Mouse (Mus musculus) c-Kit-positive CD71-positive TER-119-negative erythroid progenitor cells, embryonic 14.5 days (primary cell): ENCODE results near the gene Sik2.

Experiments used
- DNase-seq: peaks from one replicate; pipeline ENCODE4 v3.0.0-alpha.2; 2013; ENCODE audit warnings: low read depth

Sik2 gene

DNA sequence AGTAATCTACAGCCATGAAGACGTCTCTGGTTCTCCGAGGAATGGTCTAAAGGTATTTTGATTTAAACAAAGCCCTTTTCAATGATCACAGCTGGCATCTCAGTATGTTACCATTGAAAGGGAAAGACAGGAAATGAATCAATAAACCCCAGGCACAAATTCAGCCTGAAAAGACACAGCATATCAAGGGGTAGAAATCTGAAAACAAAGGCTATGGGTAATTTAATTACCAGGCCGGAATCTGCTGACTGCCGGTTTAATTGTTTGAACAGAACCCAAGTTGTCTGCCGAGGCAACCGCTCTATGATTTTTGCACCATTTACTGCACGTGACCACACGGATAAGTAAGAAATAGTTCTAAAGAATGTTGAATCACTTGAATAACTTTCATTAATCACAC, 22.8 kb downstream of the Sik2 start:
- no peak for DNase-seq

DNA sequence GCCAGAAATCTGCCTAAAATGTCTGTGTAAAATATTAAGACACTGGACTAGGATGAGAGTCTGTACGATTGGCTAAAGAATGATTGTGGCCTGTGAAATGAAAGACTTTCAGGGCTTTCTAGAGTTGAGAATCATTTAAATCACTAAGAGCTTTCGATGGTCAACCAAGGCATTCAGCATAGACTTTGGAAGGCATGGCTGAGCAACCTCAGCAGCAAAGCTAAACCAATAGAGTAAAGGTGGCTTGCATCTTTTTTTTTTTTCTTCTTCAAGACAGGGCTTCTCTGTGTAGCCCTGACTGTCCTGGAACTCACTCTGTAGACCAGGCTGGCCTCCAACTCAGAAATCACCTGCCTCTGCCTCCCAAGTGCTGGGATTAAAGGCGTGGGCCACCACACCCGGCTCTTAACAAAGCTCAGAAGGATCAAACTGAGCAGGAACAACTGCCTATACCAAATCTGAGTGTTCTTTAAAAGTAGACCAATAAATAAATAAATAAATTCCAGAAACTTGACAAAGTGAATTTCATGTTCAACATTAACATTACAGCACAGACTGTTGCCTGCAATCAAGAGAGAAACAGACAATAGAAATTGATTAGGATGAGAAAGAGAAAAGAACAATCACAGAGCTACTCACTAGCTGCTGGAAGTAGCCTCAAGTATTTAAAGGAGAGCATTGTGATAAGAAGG, 27.2 kb downstream of the Sik2 start:
- DNase-seq = no peak

DNA sequence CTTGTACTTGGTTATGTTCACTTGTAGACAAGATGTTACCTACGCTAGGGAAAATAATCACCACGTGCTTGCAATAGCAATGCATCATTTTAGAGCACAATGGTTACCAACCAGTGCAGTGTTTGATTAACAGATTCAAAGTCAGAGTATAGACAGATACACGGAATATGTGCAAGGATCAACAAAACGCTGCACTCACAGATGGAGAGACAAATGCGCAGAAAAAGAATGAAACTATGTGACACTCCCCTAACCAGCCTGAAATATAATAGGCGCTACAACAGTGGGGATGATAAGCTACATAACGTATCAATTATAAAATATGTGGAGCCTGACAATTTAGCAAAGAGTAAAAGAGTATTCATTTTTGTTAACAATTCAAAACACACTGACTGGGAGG, 34.2 kb downstream of the Sik2 start:
- no peak for DNase-seq

DNA sequence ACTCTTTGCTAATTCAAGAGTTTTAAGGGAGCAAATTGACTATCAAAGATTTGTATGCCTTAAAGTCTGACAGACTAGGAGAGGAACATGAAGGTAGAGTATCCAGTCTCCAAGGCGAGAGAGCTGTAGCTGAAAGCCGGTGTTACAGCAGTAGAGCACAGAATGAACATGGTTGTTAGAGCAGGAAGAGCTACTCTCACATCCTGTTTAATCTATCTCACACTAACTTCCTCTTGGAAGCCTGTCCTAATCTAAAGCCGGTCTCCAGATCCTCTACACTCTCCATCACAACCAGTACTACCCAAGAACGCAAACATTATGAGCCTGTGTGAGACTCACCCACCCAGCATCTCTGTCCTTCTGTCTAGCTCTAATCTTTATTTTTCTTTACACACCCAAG, 38.5 kb downstream of the Sik2 start:
- DNase-seq = no peak

DNA sequence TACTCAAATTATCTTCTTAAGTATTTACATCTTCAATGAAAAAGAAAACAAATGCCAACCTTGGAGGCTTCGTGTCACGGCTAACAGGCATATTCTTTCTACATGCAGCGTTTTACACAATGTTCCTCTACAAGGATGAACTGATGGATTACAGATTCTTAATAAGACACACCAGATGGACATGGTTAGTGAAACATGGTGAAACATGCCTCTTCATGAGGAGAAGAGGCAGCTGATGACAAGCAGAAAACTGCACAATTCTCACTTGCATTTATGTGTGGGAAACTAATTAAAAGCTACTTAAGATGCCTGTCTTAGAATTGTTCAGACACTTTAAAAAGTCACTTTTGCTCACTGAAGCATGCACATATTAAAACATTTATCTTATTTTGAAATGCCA, 39.6 kb downstream of the Sik2 start:
- DNase-seq = no peak

DNA sequence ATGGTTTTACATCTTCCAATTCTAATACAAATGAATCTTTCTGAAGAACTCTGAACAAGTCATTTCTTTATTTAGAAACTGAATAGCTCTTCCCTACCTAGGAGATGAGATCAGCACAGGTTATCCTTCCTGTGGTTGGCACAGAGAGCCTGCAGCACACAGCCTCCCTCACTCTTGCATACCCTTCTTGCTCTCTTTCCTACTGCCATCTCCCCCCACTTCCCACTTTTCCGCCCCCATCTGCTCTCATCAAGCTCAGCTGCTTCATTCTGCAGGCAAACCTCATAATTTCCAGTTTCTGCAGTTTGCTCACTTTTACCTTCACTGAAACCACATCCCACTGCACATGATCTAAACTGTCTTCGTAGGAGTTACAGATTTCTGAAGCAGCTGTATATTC, 42.6 kb downstream of the Sik2 start:
- DNase-seq = no peak

DNA sequence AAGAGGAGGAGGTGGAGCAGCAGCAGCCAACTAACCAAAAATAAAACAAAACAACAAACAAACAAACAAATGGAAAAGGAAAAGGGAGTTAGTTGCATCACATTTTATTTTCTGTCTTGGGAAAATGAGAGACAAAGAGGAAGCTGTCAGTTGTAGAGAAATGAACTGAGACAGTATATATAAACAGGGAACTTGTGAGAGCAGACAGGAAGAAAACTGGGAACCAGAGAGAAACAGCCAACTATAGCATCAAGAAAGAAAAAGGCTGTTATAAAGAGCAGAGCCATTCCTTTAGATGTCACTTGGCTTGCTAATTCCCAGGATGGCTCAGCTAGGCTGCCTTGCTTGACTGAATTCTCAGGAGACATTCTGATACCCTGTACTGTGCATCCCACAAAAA, 43.5 kb downstream of the Sik2 start:
- DNase-seq = no peak

DNA sequence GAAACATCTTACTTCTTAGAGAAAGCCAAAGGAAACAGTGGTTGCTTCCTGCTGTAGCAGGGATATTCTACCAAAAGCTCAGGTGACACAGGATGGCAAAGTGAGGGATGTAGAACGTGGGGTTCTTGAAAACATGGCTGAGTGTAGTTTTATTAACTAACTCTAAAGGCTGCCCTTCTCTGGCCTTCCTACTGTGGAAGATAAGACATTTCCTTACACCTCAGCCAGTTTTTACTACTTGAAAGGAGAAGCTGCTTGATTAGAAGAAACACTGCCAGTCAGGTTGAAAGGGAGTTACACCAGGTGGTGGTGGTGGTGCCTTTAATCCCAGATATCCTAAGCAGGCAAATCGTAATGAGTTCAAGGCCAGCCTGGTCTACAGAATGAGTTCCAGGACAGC, 44.0 kb downstream of the Sik2 start:
- DNase-seq = no peak

DNA sequence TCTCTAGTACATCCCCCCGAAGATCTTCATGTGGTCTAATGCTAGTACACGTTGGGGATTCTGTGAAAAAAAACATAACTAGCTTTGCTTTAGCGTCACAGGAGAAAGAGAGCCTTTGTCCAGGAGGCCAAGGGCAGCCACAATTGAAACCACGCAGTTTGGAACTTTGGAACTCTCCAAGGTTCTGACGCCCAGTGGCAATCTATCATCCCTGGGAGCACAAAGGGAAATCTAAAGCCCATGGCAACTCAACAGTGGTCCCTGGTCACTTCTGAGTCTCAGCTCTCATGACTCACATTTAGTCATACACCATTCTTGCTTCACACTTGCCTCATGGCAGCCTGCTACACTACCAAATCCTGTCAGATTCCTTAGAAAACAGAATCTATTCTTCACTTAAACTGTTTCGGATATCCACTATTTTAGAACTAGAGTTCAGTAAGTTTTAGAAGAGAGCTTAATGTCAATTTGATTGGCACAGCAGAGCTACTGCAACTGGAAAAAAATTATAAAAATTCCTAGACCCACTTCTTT, 50.9 kb downstream of the Sik2 start:
- peak; percentile 10 for DNase-seq

DNA sequence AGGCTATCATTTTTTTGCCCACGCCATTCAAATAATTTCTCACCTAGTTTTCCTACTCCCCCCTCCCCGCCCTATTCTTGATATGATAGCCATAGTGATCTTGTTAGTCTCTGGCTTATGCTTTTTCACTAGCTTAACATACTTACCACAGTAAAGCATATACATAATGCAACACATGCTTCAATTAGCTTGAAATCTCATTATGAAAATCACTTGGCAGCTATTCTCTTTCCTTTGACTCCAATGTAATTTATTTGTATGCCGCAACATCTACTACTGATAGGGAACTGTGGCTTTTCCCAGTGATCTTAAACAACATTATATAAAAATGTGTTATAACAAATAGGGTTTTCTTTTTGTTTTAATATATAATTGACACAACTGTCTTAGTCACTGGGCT, 53.7 kb downstream of the Sik2 start:
- no peak for DNase-seq

DNA sequence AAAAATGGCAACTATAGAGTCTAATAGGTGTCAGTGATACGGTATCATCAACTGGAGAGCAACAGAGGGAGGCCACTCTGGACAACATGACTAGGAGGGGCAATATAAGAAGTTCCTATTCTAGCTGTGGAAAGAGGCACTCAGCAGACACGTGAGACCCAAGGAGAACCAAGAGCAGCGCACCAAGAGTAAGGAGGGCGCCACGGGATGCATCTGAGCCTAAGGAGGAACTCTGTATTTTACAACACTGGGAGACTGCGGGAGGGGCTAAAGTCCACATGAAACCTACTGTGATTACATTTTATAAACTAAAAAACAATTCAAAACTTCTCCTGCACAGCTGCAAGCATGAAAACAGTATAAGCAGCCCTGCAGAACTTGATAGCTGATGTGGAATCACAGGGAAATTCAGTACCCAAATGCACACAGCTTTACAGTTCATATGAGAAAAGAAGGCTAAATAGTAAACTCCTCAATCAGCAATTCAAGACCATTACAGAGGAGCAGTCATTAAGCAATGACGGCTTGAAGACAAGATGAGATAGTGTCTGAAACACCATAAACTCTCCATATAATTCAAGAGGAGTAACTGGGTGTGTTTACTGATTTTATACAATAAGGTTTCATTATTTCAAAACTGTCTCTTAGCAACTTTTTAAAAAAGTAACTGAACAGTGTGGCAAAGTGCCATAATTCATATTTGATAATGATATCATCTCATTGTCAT, 60.6 kb downstream of the Sik2 start:
- no peak for DNase-seq

DNA sequence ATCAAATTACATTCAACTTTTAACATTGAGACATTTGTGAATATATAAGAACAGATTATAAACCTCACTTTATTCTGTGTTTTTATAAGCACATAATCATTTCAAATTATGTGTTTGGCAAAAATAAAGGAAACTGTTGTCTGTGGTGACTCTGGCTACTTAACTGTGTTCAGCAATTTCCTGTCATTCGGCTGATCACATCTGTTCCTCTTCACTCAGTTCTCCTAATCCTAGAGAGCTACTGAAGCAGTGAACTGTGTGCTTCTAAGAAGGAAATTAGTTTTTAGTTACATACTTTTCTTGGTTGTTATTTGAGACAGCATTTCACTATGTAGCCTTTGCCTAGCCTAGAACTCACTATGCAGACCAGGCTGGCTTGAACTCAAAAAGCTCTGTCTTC, 62.5 kb downstream of the Sik2 start:
- DNase-seq = no peak

DNA sequence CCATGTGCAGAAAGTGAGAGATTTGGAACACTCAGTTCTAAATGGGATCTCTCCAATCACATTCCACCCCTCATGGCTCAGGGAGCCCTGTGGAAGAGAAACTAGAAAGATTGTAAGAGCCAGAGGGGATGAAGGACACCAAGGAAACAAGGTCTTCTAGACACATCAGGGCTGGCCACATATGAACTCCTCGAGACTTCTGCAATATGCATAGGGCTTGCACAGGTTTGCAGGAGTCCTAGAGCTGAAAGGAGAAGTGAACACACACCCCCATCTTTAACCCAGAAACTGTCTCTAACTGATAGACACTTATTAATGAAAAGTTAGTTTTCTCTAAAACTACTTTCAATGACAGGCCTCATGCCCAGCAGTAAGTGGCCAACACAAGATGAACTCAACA, 64.0 kb downstream of the Sik2 start:
- no peak for DNase-seq

DNA sequence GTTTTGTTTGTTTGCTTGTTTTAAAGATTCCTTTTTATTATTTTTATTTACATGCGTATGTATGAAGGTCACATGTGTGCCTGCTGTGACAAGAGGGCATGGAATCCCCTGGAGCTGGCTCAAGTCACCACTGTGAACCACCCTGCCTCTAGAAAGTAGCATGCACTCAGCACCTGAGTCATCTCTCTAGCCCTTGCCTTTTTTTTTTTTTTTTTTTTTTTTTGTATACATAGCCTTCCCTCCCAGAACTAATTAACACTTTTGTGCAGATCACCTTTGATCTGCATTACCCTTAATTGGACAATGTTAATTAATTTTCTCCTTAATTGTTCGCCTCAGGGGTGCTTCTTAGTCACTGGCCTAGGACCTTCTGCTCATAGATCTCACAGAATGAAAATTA, 66.2 kb downstream of the Sik2 start:
- no peak for DNase-seq

DNA sequence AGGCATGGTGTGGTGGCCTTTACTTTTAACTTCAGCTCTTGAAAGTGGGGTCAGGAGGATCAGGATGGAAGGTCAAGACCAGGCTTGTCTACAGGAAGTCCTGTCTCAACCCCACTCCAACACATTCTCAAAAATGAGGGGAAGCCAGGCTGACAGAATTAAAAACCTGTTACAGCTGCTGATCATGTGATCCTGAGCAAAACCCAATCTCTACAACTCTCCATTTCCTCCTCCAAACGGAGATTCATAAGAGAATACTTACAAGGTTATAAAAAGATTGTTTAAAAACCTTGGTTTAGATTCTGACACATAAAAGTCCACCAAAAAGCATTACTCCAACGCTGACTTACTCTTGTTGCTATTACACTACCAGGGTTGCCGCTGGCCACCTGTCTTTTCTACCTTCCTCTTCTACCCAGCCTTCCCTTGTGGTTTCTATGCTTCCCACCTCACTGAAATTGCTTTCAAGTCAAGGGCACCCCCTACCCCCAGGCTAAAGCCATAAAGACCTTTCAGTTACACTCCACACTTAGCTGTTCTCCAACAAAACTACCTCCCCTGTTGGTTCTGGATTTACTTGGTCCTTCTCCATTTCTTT, 67.0 kb downstream of the Sik2 start:
- no peak for DNase-seq

DNA sequence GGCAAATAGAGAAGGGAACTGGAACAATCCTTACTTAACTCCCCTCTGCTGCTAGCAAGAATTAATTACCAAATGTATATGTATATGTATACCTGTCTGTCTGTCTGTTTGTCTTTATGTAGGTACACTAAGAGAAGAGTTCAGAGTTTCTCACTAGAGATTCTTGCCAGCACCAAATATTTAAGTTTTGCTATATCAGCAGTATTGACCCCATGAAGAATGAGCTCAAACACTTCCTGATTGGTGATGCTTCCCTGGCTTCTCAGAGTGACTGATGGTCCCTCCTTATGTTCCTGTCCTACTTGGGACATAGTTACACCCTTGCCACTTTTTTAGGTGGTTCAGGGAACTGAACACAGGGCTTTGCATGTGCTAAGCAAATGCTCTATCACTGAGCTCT, 78.9 kb downstream of the Sik2 start:
- no peak for DNase-seq

DNA sequence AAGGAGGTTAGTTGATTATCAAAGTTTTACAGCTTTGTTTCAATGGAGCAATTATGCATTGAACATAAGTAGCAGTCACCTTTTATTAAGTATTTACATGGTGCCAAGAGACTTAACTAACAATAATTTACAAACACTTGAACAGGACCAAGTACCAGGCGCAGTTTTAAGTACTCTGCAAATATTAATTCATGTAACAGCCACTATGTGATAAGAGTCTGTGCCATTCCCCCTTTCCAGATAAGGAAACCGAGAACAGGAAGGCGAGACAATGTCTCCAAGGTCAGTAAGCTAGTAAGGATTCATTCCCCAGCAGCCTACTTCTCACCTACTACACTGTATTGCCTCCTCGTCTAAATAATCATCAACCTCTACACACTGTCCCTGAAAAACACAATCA, 83.1 kb downstream of the Sik2 start:
- DNase-seq = peak; percentile 17

DNA sequence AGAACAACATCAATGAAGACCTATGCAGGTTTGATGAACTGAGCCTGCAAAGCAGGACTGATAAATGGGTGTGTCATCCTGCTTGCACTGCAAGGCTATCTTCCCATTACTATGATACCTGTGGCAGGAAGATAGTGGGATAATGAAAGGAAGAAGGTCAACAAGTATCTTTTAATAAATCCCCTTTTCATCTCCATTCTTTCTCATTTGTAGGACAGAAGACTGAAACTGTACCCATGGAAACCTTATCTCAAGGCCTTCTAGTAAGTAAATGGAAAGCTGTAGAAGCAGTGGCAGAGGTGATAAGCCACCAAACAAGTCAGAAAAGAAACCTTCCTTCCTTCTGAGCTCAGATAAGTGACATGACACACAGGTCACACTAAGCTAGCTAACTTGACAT, 84.4 kb downstream of the Sik2 start:
- DNase-seq = peak; percentile 73

DNA sequence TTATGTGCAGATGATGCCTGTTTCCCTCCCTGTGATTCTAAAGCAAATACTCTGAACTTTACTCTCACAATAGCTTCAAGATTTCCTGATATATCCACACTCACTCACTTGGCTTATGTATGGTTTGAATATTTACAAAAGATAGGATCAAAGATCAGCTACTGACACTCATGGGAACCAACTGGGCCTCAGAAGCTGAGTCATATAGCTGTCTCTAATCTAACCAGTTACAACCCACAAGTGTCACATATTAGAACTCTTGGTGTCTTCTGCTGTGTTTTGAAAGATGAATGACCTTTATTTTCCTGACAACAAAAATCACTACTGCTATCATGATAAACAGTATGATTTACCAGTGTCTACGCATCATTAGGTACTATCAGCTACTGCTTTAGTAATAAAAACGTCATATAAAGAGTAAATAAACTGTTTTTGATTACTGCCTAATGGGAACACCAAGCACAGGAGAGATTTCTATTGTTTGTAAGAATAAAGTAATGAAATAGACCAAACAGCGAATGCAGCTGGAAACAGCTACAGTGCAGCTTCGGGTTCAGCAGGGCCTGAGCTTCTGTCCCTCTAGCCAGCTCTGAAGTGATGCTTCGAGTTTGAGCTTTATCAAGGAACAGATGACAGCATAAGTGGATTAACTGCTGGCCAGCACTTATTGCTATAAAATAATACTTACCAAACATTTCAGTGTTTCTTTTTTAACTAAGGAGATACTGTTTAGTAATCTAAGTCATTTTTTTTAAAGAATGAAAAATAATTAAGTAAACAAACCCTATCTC, 86.3 kb downstream of the Sik2 start:
- peak; percentile 25 for DNase-seq

DNA sequence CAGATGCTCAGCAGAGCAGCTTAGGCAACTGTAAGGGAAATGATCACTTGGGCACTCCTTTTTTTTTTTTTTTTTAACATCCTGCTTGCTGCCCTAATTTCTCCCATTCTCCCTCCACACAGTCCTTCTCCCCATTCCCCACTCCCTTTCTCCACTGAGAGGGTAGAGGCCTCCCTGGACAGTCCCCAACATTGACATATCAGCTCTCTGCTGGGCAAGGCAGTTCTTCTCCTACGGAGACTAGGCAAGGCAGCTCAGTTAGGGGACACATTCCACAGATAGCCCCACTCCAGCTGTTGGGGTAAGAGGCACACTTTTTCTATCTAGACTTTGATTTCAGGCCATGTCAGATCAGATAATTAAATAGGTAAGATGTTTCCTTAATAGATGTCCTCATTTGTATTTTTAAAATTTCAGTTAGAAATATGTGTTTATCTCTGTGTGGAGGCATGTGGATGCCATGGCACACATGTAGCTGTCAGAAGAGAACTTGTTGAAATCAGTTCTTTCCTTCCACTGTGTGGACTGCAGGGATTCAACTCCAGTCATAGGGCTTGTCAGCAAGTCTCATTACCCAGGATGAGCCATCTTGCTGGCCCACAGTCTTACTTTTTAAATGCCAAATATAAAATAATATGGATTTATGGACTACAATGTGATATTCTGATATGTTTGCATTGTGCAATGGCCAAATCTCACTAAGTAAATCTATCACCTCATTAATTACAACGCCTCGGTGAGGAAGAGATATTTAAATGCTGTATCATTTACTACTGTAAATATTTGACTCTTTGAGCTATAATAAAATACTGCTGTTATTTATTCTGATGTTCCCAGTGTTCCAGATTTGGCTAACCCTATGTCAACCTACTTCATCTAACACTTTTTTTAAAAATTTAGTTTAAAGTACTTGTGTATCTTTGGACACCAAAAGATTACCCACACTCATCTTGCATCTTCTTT, 87.7 kb downstream of the Sik2 start:
- no peak for DNase-seq

DNA sequence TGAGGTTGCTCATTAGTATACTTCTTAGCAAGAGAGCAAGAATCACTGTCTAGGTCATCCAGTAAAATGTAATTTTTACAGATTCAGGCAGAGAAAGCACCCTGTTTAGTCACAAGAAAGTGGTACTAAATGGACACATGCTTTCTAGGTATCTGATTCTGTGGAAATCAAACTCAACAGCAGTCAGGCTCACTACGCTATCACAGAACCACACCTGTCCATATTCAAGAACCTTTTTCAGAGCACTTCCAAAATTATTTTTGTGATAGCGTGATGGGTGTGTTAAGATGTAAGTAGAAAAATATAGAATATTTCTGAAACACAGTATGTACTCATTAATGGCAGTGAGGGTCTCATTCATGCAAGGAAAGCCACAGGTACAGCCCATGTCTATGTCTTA, 89.3 kb downstream of the Sik2 start:
- peak; percentile 38 for DNase-seq
